Mouse (Mus musculus) neural tube, embryonic 15.5 days (tissue): ENCODE measurements at regions not wholly inside any gene's neighbourhood (a gene's known extent, or its start where the extent isn't known, plus 50 kb on each side); places are given as distances from the start of the nearest gene placed in this dataset.
A peak's percentile ranks its signal among the peaks of the same experiment; 100 is the strongest.

Source experiments
- ATAC-seq: fragments of 200-750 bp; cut with Nextera tagmentation; 2 replicates; pipeline ENCODE4 v1.8.0; 2017; ENCODE audit warnings: mild to moderate bottlenecking, moderate TSS enrichment, moderate library complexity; ENCODE audit not compliant: low FRiP score
- H3K27ac ChIP-seq: fragments of 300-500 bp; sonication (generic); replicated peaks from 2 replicates; pipeline ENCODE4 v1.5.1; 2015; ENCODE audit warnings: mild to moderate bottlenecking, inconsistent platforms
- H3K27me3 ChIP-seq: fragments of 300-500 bp; sonication (generic); replicated peaks from 2 replicates; pipeline ENCODE4 v1.6.1; 2015; ENCODE audit warnings: inconsistent platforms
- H3K36me3 ChIP-seq: fragments of 300-500 bp; sonication (generic); 2 replicates; pipeline ENCODE4 v1.6.1; 2015; ENCODE audit warnings: inconsistent platforms
- H3K4me1 ChIP-seq: fragments of 300-500 bp; sonication (generic); 2 replicates; pipeline ENCODE4 v1.6.1; 2015; ENCODE audit warnings: inconsistent platforms
- H3K4me2 ChIP-seq: fragments of 300-500 bp; sonication (generic); 2 replicates; pipeline ENCODE4 v1.6.1; 2015; ENCODE audit warnings: inconsistent platforms, mild to moderate bottlenecking, moderate library complexity
- H3K4me3 ChIP-seq: fragments of 300-500 bp; sonication (generic); replicated peaks from 2 replicates; pipeline ENCODE4 v1.5.1; 2015; ENCODE audit warnings: mild to moderate bottlenecking, inconsistent platforms
- H3K9ac ChIP-seq: fragments of 300-500 bp; sonication (generic); replicated peaks from 2 replicates; pipeline ENCODE4 v1.6.1; 2015; ENCODE audit warnings: mild to moderate bottlenecking, inconsistent platforms
- H3K9me3 ChIP-seq: fragments of 300-500 bp; sonication (generic); replicated peaks from 2 replicates; pipeline ENCODE4 v1.6.1; 2016; ENCODE audit warnings: inconsistent platforms
- WGBS: fragments of 180-500 bp; shearing (Covaris S2); methylation state at CpG from one replicate; pipeline ENCODE4 v1.1.7; 2015; ENCODE audit warnings: mixed read lengths; 5-methylcytosine and 5-hydroxymethylcytosine counted together

DNA sequence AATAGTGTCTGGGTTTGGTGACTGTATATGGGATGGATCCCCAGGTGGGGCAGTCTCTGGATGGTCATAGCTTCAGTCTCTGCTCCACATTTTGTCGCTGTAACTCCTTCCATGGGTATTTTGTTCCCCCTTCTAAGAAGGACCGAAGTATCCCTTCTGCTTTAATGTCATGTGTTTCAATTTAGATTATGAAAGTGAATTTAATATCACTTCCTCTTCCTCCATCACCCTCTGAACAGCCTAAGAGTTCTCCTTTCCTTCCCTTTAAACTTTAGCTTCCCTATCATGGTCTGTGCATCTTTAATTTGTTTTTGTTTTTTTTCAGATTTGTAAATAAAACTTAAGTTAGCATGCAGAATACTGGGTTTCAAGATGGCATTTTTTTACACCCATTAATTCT is 211.0 kb upstream of the Phyhipl start:
- no peaks in the 10 kb centered on the region for H3K9me3 ChIP-seq
- no peak overlapping the region for H3K4me2 ChIP-seq
- H3K27me3 ChIP-seq: no peaks in the 10 kb centered on the region
- H3K36me3 ChIP-seq: no peaks in the 10 kb centered on the region
- peaks cover 3% of the 10 kb centered on the region; the same call in 1 of the 2 replicates for H3K4me1 ChIP-seq
- no peak for ATAC-seq
- H3K9ac ChIP-seq: no peak overlapping the region
- no peak overlapping the region for H3K27ac ChIP-seq
- 96% methylated on average over 2 of the region's 2 CpGs for WGBS
- H3K4me3 ChIP-seq: no peak overlapping the region

DNA sequence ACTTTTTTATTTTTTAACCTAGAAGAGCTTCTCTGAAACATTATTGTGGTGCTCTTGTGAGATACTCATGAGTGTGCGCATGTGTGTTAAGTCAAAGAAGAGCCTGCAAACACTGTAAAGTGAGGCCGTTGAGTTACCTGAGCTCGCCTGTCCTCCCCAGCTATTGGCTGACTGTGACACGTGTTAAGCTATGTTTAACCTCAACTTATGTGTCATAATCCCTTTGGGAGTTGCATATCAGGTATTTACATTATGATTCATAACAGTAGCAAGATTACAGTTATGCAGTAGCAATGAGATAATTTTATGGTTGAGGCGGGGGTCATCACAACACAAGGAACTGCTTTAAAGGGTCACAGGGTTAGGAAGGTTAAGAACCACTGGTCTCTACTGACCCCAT is 208.9 kb upstream of the Phyhipl start:
- Histone ChIP-seq H3K27ac (no peak overlapping the region), H3K9me3 (no peaks in the 10 kb centered on the region), H3K36me3 (no peaks in the 10 kb centered on the region), H3K4me1 (peaks cover 16% of the 10 kb centered on the region), H3K4me2 (no peak overlapping the region), H3K27me3 (no peaks in the 10 kb centered on the region), H3K4me3 (no peak overlapping the region), H3K9ac (no peak overlapping the region)
- no peak for ATAC-seq
- 92% methylated on average over 5 of the region's 5 CpGs for WGBS

DNA sequence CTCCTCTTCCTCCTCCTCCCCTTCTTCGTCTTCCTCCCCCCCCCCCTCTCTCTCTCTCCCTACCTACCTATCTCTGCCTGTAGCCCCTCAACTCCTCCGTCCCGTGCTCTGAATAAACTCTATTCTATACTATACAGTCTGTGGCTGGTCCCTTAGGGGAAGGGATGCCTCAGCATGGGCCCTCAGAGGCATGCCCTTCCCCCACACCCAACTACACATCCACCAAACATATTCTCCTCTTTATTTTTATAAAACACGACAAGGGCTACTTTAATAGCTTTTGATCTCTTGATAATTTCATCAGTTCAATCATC is 206.2 kb upstream of the Phyhipl start:
- no peak overlapping the region for H3K27ac ChIP-seq
- H3K4me3 ChIP-seq: no peak overlapping the region
- no peaks in the 10 kb centered on the region for H3K27me3 ChIP-seq
- no peak for ATAC-seq
- H3K9me3 ChIP-seq: no peaks in the 10 kb centered on the region
- 50% methylated on average over 3 of the region's 4 CpGs for WGBS
- no peak overlapping the region for H3K4me2 ChIP-seq
- H3K9ac ChIP-seq: no peak overlapping the region
- no peaks in the 10 kb centered on the region for H3K36me3 ChIP-seq
- H3K4me1 ChIP-seq: peaks cover 16% of the 10 kb centered on the region

DNA sequence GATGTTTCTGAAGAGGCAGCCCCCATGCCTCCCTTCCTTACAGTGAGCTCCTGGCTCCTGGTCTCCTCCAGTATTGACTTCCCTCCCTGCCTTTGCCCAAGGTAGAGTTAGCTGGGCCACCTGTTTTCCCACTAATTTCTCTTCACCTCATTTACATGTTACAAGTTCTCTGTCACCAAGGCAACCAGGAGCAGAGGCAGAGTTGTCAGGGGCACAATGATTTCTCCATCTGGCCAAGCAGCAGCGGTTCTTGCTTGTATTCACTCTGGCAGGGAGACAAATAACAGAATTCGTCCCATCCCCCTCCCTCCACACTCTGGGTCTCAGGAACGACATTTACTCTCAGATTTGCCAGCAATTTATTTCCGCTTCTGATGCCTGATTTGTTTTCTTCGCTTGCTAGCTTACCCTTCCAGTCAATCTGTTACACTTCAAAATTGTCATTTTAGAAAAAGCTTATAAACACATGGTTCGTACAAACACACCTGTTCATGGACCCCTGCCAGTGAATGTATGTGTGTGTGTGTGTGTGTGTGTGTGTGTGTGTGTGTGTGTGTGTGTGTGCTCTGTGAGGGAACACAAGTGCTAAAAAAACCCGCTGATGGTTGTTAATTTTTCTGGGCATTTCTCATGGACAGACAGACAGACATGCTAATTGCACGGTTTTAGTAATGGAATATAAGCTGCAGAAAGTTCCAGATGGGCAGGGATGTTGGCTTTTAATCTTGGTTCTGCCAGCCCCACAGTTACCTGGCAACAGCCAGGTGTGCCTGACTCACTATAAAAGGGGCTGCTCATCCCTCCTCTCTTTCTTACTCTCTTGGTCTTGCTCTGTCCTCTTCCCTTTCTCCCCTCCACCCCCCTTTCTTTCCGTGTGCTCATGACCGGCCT is 205.6 kb upstream of the Phyhipl start:
- Histone ChIP-seq H3K27me3 (no peaks in the 10 kb centered on the region), H3K36me3 (no peaks in the 10 kb centered on the region), H3K27ac (peak overlapping the region; percentile 66), H3K4me2 (peak overlapping the region; percentile 15), H3K4me3 (no peak overlapping the region), H3K9me3 (no peaks in the 10 kb centered on the region), H3K4me1 (peaks cover 16% of the 10 kb centered on the region), H3K9ac (no peak overlapping the region)
- 36% methylated on average over 10 of the region's 10 CpGs for WGBS
- ATAC-seq: peak; percentile 63

- Histone ChIP-seq H3K4me2 (no peak overlapping the region), H3K9me3 (no peaks in the 10 kb centered on the region), H3K4me3 (no peak overlapping the region), H3K27ac (no peak overlapping the region), H3K9ac (no peak overlapping the region), H3K4me1 (peaks cover 16% of the 10 kb centered on the region), H3K36me3 (no peaks in the 10 kb centered on the region), H3K27me3 (no peaks in the 10 kb centered on the region)
- no peak for ATAC-seq
- 70% methylated on average over 14 of the region's 14 CpGs for WGBS
Observed at GRCm38 (mm10) chr10:70857155-70857820, 201.5 kb upstream of the Phyhipl start.

- Histone ChIP-seq H3K9ac (no peak overlapping the region), H3K36me3 (no peaks in the 10 kb centered on the region), H3K4me3 (no peak overlapping the region), H3K9me3 (no peaks in the 10 kb centered on the region), H3K4me1 (peaks cover 5% of the 10 kb centered on the region), H3K27ac (no peak overlapping the region), H3K27me3 (no peaks in the 10 kb centered on the region), H3K4me2 (no peak overlapping the region)
- WGBS: 93% methylated on average over 8 of the region's 8 CpGs
- ATAC-seq: no peak
Observed at GRCm38 (mm10) chr10:70855948-70856347, 200.2 kb upstream of the Phyhipl start.

DNA sequence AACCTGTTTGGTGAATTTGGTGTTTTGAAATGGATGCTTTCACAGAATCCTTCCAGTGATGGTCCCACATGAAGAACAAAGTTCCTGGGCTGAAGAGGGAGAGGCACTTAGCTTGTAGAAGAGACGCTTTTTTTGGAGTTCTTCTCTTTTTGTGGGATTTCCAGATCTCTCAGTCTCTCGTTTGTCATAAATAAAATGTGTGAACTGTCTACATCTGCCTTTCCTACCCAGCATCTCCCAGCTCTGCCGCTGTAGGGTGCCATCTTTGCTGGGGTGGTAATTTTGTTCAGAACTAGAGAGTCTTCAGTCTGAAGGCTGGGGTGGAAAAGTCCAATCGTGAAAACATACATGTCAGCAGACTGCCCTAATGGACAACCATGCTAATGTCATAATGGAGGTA is 197.8 kb upstream of the Phyhipl start:
- Histone ChIP-seq H3K4me1 (no peaks in the 10 kb centered on the region; the same call in 1 of the 2 replicates), H3K9ac (no peak overlapping the region), H3K27ac (no peak overlapping the region), H3K27me3 (no peaks in the 10 kb centered on the region), H3K4me3 (no peak overlapping the region), H3K36me3 (no peaks in the 10 kb centered on the region), H3K4me2 (no peak overlapping the region), H3K9me3 (no peaks in the 10 kb centered on the region)
- no peak for ATAC-seq
- WGBS: 93% methylated on average over 4 of the region's 4 CpGs

DNA sequence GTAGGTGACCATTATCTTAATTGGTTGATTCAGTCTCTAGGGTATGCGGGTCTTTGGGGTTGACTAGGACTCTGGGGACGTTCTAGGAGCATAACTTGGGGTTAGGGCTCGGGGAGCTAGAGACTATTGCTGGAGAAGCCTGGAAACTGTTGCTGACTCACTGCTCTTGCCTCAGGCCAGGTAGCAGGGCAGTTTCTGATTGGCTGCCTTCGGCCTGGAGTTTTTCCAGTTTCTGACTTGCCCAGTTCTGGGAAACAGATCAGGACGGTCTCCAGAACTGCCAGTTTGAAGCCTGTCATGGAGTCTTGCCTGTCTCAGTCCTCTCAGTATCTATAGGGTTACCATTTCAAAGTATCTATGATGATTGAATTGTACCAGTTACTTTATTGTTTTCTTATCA is 192.4 kb upstream of the Phyhipl start:
- 93% methylated on average over 5 of the region's 5 CpGs for WGBS
- ATAC-seq: no peak
- H3K27ac ChIP-seq: no peak overlapping the region

DNA sequence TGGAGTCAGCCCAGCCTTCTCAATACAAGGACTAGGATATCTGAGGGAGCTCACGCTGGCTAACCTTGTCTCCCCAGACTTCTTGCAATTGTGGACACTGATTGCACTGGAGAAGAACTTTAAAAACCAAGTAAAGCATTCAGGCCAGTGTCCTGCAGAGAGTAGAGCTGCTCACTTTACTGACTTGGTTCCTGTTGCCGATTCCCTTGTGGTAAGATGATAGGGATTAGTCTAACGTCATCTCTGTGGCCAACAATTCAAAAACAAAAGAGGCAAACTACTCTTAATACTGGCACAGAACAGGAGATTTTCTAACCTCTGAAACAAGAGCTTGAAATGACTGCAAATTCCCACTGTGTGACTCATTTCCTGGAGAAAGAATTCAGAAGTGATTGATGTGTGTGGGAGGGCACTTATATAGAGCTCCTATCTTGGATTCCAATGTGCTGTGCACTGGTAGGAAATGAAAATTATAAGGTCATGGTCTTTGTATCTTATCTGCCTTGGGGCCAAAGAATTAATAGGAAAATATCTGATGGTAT is 191.6 kb upstream of the Phyhipl start:
- 84% methylated on average over 3 of the region's 3 CpGs for WGBS
- Histone ChIP-seq H3K9me3 (no peaks in the 10 kb centered on the region), H3K4me1 (no peaks in the 10 kb centered on the region), H3K9ac (no peak overlapping the region), H3K4me3 (no peak overlapping the region), H3K27ac (no peak overlapping the region), H3K4me2 (no peak overlapping the region), H3K27me3 (no peaks in the 10 kb centered on the region), H3K36me3 (no peaks in the 10 kb centered on the region)
- no peak for ATAC-seq

More for the DNA sequence above, 192.4 kb upstream of the Phyhipl start:
- Histone ChIP-seq H3K36me3 (no peaks in the 10 kb centered on the region), H3K4me3 (no peak overlapping the region), H3K9me3 (no peaks in the 10 kb centered on the region), H3K9ac (no peak overlapping the region), H3K4me1 (no peaks in the 10 kb centered on the region), H3K4me2 (no peak overlapping the region), H3K27me3 (no peaks in the 10 kb centered on the region)

GRCm38 (mm10) chr10:70846281-70847168 is 190.8 kb upstream of the Phyhipl start:
- 90% methylated on average over 10 of the region's 10 CpGs for WGBS
- no peak overlapping the region for H3K9ac ChIP-seq
- no peaks in the 10 kb centered on the region for H3K36me3 ChIP-seq
- H3K9me3 ChIP-seq: 0 out of 2 replicates have a peak, but pooled peaks cover under 1% of the 10 kb centered on the region
- no peak overlapping the region for H3K27ac ChIP-seq
- no peaks in the 10 kb centered on the region for H3K4me1 ChIP-seq
- no peak overlapping the region for H3K4me3 ChIP-seq
- no peak for ATAC-seq
- H3K4me2 ChIP-seq: no peak overlapping the region
- no peaks in the 10 kb centered on the region for H3K27me3 ChIP-seq

- Histone ChIP-seq H3K9ac (no peak overlapping the region), H3K4me1 (no peaks in the 10 kb centered on the region)
- no peak for ATAC-seq
Observed at GRCm38 (mm10) chr10:70843848-70844247, 188.1 kb upstream of the Phyhipl start.

More at GRCm38 (mm10) chr10:70843848-70844247, 188.1 kb upstream of the Phyhipl start:
- Histone ChIP-seq H3K36me3 (no peaks in the 10 kb centered on the region), H3K27me3 (no peaks in the 10 kb centered on the region), H3K4me3 (no peak overlapping the region), H3K27ac (no peak overlapping the region), H3K4me2 (no peak overlapping the region), H3K9me3 (0 out of 2 replicates have a peak, but pooled peaks cover 4% of the 10 kb centered on the region)
- 84% methylated on average over 2 of the region's 2 CpGs for WGBS
